Mouse (Mus musculus): ENCODE measurements around the gene Slc31a1.

DNA sequence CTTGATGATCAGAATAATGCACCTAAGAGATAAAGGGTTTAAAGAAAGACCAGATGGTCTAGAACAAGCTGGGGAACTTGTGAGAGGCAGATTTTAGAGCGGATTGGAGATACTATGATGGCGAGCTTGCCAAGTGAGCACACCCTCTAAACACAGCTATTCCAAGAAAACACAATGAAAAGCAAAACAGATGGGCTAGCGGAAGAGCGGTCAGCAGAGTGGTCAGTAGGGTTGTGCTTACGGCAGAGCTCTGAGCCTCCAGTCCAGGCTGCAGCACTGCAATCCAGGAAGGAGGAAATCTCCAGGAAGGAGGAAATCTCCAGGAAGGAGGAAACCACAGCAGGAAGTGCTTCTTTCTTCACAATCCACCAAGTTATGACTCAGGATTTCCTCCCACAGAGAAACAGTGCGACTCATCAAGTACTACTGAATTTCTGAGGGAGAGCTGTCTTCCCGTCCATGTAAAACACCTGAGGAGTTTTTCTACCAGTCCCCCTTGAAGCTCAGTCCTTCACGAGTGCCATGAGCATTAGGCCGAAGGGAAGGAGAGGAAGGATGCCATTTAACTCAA, 46.8 kb upstream of the Slc31a1 start:
- TF ChIP-seq POLR2A (IDR thresholded peaks at IDR 0.05; ENCODE audit: extremely low read depth, insufficient read depth, low read length) (no peak), CTCF (IDR thresholded peaks at IDR 0.05; ENCODE audit: low read depth, low read length) (no peak)
